12 mouse cellular contexts compared by ENCODE assay signal in genomic region chr2:161128367-161129111, GRCm38 (mm10). TPM values are rescaled to one million over a fixed set of nuclear protein-coding genes. Genes with fewer than 3 reads are reported as not detected.
DNase-seq lines count a peak whose midpoint lies in the region; ATAC-seq lines count a peak whose summit lies in the region.
"Had no signal": no experiment of that assay in that cellular context is flagged by ENCODE, and none has a peak within 500 bp of the region (broad histone marks: within the 10 kb centered on the region; RNA-seq: fewer than 3 reads in every experiment).

No protein-coding gene starts in this region.

- H3K9ac ChIP-seq in hindbrain, embryonic 14.5 days: no peak overlapping the region
- H3K9ac ChIP-seq in hindbrain, embryonic 13.5 days: no peak overlapping the region
- no peak overlapping the region for H3K9ac ChIP-seq in intestine, embryonic 15.5 days
- H3K9ac ChIP-seq: liver, embryonic 12.5 days; midbrain, embryonic 13.5 days had no signal

- no peaks in the 10 kb centered on the region for H3K27me3 ChIP-seq in hindbrain, embryonic 14.5 days (ENCODE audit: control insufficient read depth, insufficient read depth, low read length)
- H3K27me3 ChIP-seq in hindbrain, embryonic 13.5 days: no peaks in the 10 kb centered on the region
- no peaks in the 10 kb centered on the region for H3K27me3 ChIP-seq in intestine, embryonic 15.5 days (replicated peaks)
- H3K27me3 ChIP-seq: liver, embryonic 12.5 days; midbrain, embryonic 13.5 days had no signal

- H3K4me2 ChIP-seq in hindbrain, embryonic 14.5 days (replicated peaks): no peak overlapping the region
- no peak overlapping the region for H3K4me2 ChIP-seq in hindbrain, embryonic 13.5 days
- H3K4me2 ChIP-seq in intestine, embryonic 15.5 days (replicated peaks): no peak overlapping the region
- H3K4me2 ChIP-seq: liver, embryonic 12.5 days; midbrain, embryonic 13.5 days had no signal

- H3K4me1 ChIP-seq in hindbrain, embryonic 14.5 days (replicated peaks; ENCODE audit: control insufficient read depth, insufficient read depth, low read length): no peaks in the 10 kb centered on the region
- H3K4me1 ChIP-seq in hindbrain, embryonic 13.5 days (replicated peaks): no peaks in the 10 kb centered on the region
- H3K4me1 ChIP-seq in intestine, embryonic 15.5 days (replicated peaks): no peaks in the 10 kb centered on the region
- H3K4me1 ChIP-seq: liver, embryonic 12.5 days; midbrain, embryonic 13.5 days had no signal

- H3K36me3 ChIP-seq in hindbrain, embryonic 14.5 days (replicated peaks; ENCODE audit: control insufficient read depth, insufficient read depth): no peaks in the 10 kb centered on the region
- H3K36me3 ChIP-seq in hindbrain, embryonic 13.5 days: no peaks in the 10 kb centered on the region
- no peaks in the 10 kb centered on the region for H3K36me3 ChIP-seq in intestine, embryonic 15.5 days
- H3K36me3 ChIP-seq: G1E; liver, embryonic 12.5 days; midbrain, embryonic 13.5 days had no signal

- DNase-seq in hindbrain, embryonic 14.5 days (ENCODE audit: low spot score): no peak
- peak; percentile 46 for DNase-seq in right cerebral cortex, adult 18-20 months
- DNase-seq in right cerebral cortex, postnatal 14 days: no peak
- DNase-seq in layer of hippocampus, adult 9-11 months: peak; percentile 38
- peak; percentile 75 for DNase-seq in telencephalon, adult 2 months (ENCODE audit: low read depth, low spot score)
- DNase-seq: kidney, adult 8-10 months; thymus, postnatal 25 days had no signal

- no peak for ATAC-seq in hindbrain, embryonic 14.5 days (ENCODE audit: low FRiP score)
- no peak for ATAC-seq in hindbrain, embryonic 13.5 days (ENCODE audit: low FRiP score)
- ATAC-seq in intestine, embryonic 15.5 days: no peak
- ATAC-seq: liver, embryonic 12.5 days; midbrain, embryonic 13.5 days had no signal

- H3K27ac ChIP-seq in hindbrain, embryonic 14.5 days: 0 out of 2 replicates have a peak overlapping the region, but pooled peaks have one; percentile 5
- no peak overlapping the region for H3K27ac ChIP-seq in hindbrain, embryonic 13.5 days
- no peak overlapping the region for H3K27ac ChIP-seq in intestine, embryonic 15.5 days
- H3K27ac ChIP-seq: liver, embryonic 12.5 days; midbrain, embryonic 13.5 days had no signal

- H3K9me3 ChIP-seq in hindbrain, embryonic 14.5 days (ENCODE audit: control insufficient read depth, low read length): no peaks in the 10 kb centered on the region
- no peaks in the 10 kb centered on the region for H3K9me3 ChIP-seq in hindbrain, embryonic 13.5 days
- no peaks in the 10 kb centered on the region for H3K9me3 ChIP-seq in intestine, embryonic 15.5 days
- H3K9me3 ChIP-seq: G1E; liver, embryonic 12.5 days; midbrain, embryonic 13.5 days had no signal

- 61% methylated on average over 10 of the region's 10 CpGs for WGBS in hindbrain, embryonic 14.5 days
- WGBS in hindbrain, embryonic 13.5 days: 61% methylated on average over 10 of the region's 10 CpGs
- 56% methylated on average over 10 of the region's 10 CpGs for WGBS in intestine, embryonic 15.5 days

- H3K4me3 ChIP-seq in hindbrain, embryonic 14.5 days (replicated peaks; ENCODE audit: low read length): no peak overlapping the region
- H3K4me3 ChIP-seq in hindbrain, embryonic 13.5 days: no peak overlapping the region
- H3K4me3 ChIP-seq in intestine, embryonic 15.5 days (replicated peaks): no peak overlapping the region
- H3K4me3 ChIP-seq: liver, embryonic 12.5 days; midbrain, embryonic 13.5 days had no signal

RNA-seq across cellular contexts. Expression of gene Chd6, which starts 19.7 kb away (rescaled TPM):
- 31.5 and 31.8 TPM in 2 replicates for polyA plus RNA-seq in hindbrain, embryonic 14.5 days (2014; fragmentation: Nextera tagmentation; extraction: Ambion mirVana)
- polyA plus RNA-seq in hindbrain, embryonic 13.5 days (2015; fragmentation: Nextera tagmentation; extraction: Ambion mirVana): 38.5 and 40.2 TPM in 2 replicates
- polyA plus RNA-seq in intestine, embryonic 15.5 days (2015; fragmentation: Nextera tagmentation; extraction: Ambion mirVana): 20.8 and 21.1 TPM in 2 replicates

Comparison
In these comparisons a context has a peak if more than half of its experiments do, and no peak if none do; other contexts are left out.
1. DNase-seq: peak in right cerebral cortex, adult 18-20 months (single experiment), layer of hippocampus, adult 9-11 months (single experiment) and telencephalon, adult 2 months (single experiment); none in hindbrain, embryonic 14.5 days (single experiment) and right cerebral cortex, postnatal 14 days (single experiment).